Mouse (Mus musculus) heart, adult 18-20 months (tissue): ENCODE data around the gene Yipf3. TPM values are rescaled to one million over a fixed set of nuclear protein-coding genes. Genes with fewer than 3 reads are reported as not detected.

Experiments
- DNase-seq, 2 experiments: peaks; one replicate each; pipeline ENCODE4 v3.0.0; 2021 to 2022; ENCODE audit warnings: mixed read lengths in 1 of 2
- long read RNA-seq, 2 experiments: library from polyadenylated mRNA; stranded (forward); transcript quantifications; one replicate each; pipeline ENCODE4 v2.0.0; 2021
- total RNA-seq, 2 experiments: library from RNA; stranded (reverse); gene quantifications; 2 replicates each; pipeline ENCODE4 v1.2.3; 2021

Yipf3 gene
- total RNA-seq, result 10 to 100 TPM; 73.6 to 77.5 TPM
- long read RNA-seq, experiment 1, transcript Yipf3-201 (9 exons, 2,035 nt), result major isoform, 54 of 68 reads
- long read RNA-seq, experiment 1, partial matches to known transcripts, result 11 of 68 reads
- long read RNA-seq, experiment 1, other reads (novel, unspliced or antisense), result 1 of 68 reads
- long read RNA-seq, experiment 2, transcript Yipf3-201 (9 exons, 2,035 nt), result major isoform, 34 of 43 reads
- long read RNA-seq, experiment 2, partial matches to known transcripts, result 6 of 43 reads
- long read RNA-seq, experiment 2, other reads (novel, unspliced or antisense), result 3 of 43 reads

GRCm38 (mm10) chr17:46247512-46248188 lies at the start of gene Yipf3, which contains the start of gene Polr1c:
Gene Yipf3, plus strand, starts transcription at chr17:46248080.
Gene Polr1c, minus strand, starts transcription at chr17:46248054.
- DNase-seq, result peak; percentile 97 to 98

- DNase-seq, result no peak
Measured at GRCm38 (mm10) chr17:46201151-46201550, 46.7 kb upstream of the Yipf3 start.

GRCm38 (mm10) chr17:46202421-46203071 lies 45.3 kb upstream of the Yipf3 start, which contains the start of the genes Polh and Xpo5:
Gene Polh, minus strand, starts transcription at chr17:46202645.
Gene Xpo5, plus strand, starts transcription at chr17:46202782.
- DNase-seq, result peak; percentile 93 to 95

- no peak for DNase-seq
Measured at GRCm38 (mm10) chr17:46203078-46203477, 44.8 kb upstream of the Yipf3 start.

GRCm38 (mm10) chr17:46206676-46207075 lies 41.2 kb upstream of the Yipf3 start:
- DNase-seq, result no peak

- no peak for DNase-seq
Measured at GRCm38 (mm10) chr17:46210550-46210949, 37.3 kb upstream of the Yipf3 start.

- no peak for DNase-seq
Measured at GRCm38 (mm10) chr17:46221601-46222000, 26.3 kb upstream of the Yipf3 start.

- DNase-seq, result no peak
Measured at GRCm38 (mm10) chr17:46227576-46227975, 20.3 kb upstream of the Yipf3 start.

- no peak for DNase-seq
Measured at GRCm38 (mm10) chr17:46236067-46236466, 11.8 kb upstream of the Yipf3 start.

GRCm38 (mm10) chr17:46237079-46237478 lies 10.8 kb upstream of the Yipf3 start:
- DNase-seq, result no peak

- DNase-seq, result no peak
Measured at GRCm38 (mm10) chr17:46237480-46237879, 10.4 kb upstream of the Yipf3 start.

- no peak for DNase-seq
Measured at GRCm38 (mm10) chr17:46239516-46240114, 8.3 kb upstream of the Yipf3 start.

- DNase-seq, result no peak
Measured at GRCm38 (mm10) chr17:46241471-46241870, 6.4 kb upstream of the Yipf3 start.

- no peak for DNase-seq
Measured at GRCm38 (mm10) chr17:46242274-46242673, 5.6 kb upstream of the Yipf3 start.

- no peak for DNase-seq
Measured at GRCm38 (mm10) chr17:46242993-46243392, 4.9 kb upstream of the Yipf3 start.

- DNase-seq, result no peak
Measured at GRCm38 (mm10) chr17:46243624-46244023, 4.3 kb upstream of the Yipf3 start.

GRCm38 (mm10) chr17:46244579-46244978 lies 3.3 kb upstream of the Yipf3 start:
- peak in 1 of 2 experiments; percentile 22 for DNase-seq

GRCm38 (mm10) chr17:46248189-46248522 lies 276 bp downstream of the Yipf3 start:
- DNase-seq, result no peak

GRCm38 (mm10) chr17:46251174-46251573 lies 3.3 kb downstream of the Yipf3 start:
- no peak for DNase-seq

GRCm38 (mm10) chr17:46252571-46253451 lies 4.9 kb downstream of the Yipf3 start:
- DNase-seq, result no peak

GRCm38 (mm10) chr17:46253452-46254084 lies 5.7 kb downstream of the Yipf3 start, which contains the start of gene Lrrc73:
Gene Lrrc73, plus strand, starts transcription at chr17:46253531.
- peak; percentile 93 for DNase-seq
